Mouse (Mus musculus) CD4-positive naive resting alpha-beta T cell, adult 76 days (primary cell): Measurements from ENCODE around the gene Neu1. TPM values are rescaled to one million over a fixed set of nuclear protein-coding genes. Genes with fewer than 3 reads are reported as not detected.

Experiments
- total RNA-seq: library from RNA; stranded (reverse); gene quantifications from one replicate; pipeline ENCODE4 v1.2.4, GENCODE M21; 2023

The Neu1 gene
- total RNA-seq, result 44.2 TPM

GRCm38 (mm10) chr17:34931061-34931734 is at the start of gene Neu1:
Neu1 (plus strand) TSS chr17:34931253.

GRCm38 (mm10) chr17:34881683-34882310 is 49.3 kb upstream of the Neu1 start, which contains the start of gene Gm20547:
Gm20547 (minus strand) TSS chr17:34882042.

GRCm38 (mm10) chr17:34898160-34898586 is 32.9 kb upstream of the Neu1 start, which contains the start of the genes C2 and Ehmt2:
C2 (minus strand) TSS chr17:34898265.
Ehmt2 (plus strand) TSS chr17:34898469.

GRCm38 (mm10) chr17:34913930-34914665 is 17.0 kb upstream of the Neu1 start, which contains the start of gene Slc44a4:
Slc44a4 (plus strand) TSS chr17:34914466.

GRCm38 (mm10) chr17:34959130-34959778 is 28.2 kb downstream of the Neu1 start, which contains the start of gene Hspa1b:
Hspa1b (minus strand) TSS chr17:34959238.

GRCm38 (mm10) chr17:34969822-34970221 is 38.8 kb downstream of the Neu1 start, which contains the start of gene Gm20481:
Gm20481 (plus strand) TSS chr17:34969912.

GRCm38 (mm10) chr17:34972069-34972749 is 41.2 kb downstream of the Neu1 start, which contains the start of the genes Hspa1a and Hspa1l:
Hspa1a (minus strand) TSS chr17:34972156.
Hspa1l (plus strand) TSS chr17:34972703.

GRCm38 (mm10) chr17:34981690-34982180 is 50.7 kb downstream of the Neu1 start, which contains the start of gene Lsm2:
Lsm2 (plus strand) TSS chr17:34981862.

Other genes with a start within 250 kb of the Neu1 start
- 0.70 TPM for gene C4b, start 187.4 kb upstream of the Neu1 start, total RNA-seq
- not detected for gene Cyp21a1, start 126.7 kb upstream of the Neu1 start, total RNA-seq
- gene Stk19, start 94.3 kb upstream of the Neu1 start, total RNA-seq, result 55.8 TPM
- gene Dxo, start 94.2 kb upstream of the Neu1 start, total RNA-seq, result 86.0 TPM
- 121 TPM for gene Skiv2l, start 81.0 kb upstream of the Neu1 start, total RNA-seq
- gene Nelfe, start 80.9 kb upstream of the Neu1 start, total RNA-seq, result 22.0 TPM
- 0.64 TPM for gene Cfb, start 68.7 kb upstream of the Neu1 start, total RNA-seq
- gene Zbtb12, start 51.8 kb upstream of the Neu1 start, total RNA-seq, result 4.4 TPM
- gene Gm20547, start 49.2 kb upstream of the Neu1 start, total RNA-seq, result 0.38 TPM
- gene C2, start 33.0 kb upstream of the Neu1 start, total RNA-seq, result 1.6 TPM
- 113 TPM for gene Ehmt2, start 32.8 kb upstream of the Neu1 start, total RNA-seq
- gene Slc44a4, start 16.8 kb upstream of the Neu1 start, total RNA-seq, result not detected
- gene Hspa1b, start 28.0 kb downstream of the Neu1 start, total RNA-seq, result 97.6 TPM
- gene Gm20481, start 38.7 kb downstream of the Neu1 start, total RNA-seq, result not detected
- gene Hspa1a, start 40.9 kb downstream of the Neu1 start, total RNA-seq, result 57.4 TPM
- gene Hspa1l, start 41.5 kb downstream of the Neu1 start, total RNA-seq, result not detected
- 24.0 TPM for gene Lsm2, start 50.6 kb downstream of the Neu1 start, total RNA-seq
- gene Vars, start 69.7 kb downstream of the Neu1 start, total RNA-seq, result 85.0 TPM
- not detected for gene Vwa7, start 85.3 kb downstream of the Neu1 start, total RNA-seq
- gene Sapcd1, start 96.8 kb downstream of the Neu1 start, total RNA-seq, result 1.4 TPM
- 3.2 TPM for gene Msh5, start 115.5 kb downstream of the Neu1 start, total RNA-seq
- 137 TPM for gene Clic1, start 118.7 kb downstream of the Neu1 start, total RNA-seq
- 0.70 TPM for gene Ddah2, start 127.8 kb downstream of the Neu1 start, total RNA-seq
- not detected for gene Ly6g6c, start 134.1 kb downstream of the Neu1 start, total RNA-seq
- not detected for gene Mpig6b, start 134.9 kb downstream of the Neu1 start, total RNA-seq
- not detected for gene Ly6g6e, start 145.6 kb downstream of the Neu1 start, total RNA-seq
- gene Ly6g6d, start 146.8 kb downstream of the Neu1 start, total RNA-seq, result not detected
- not detected for gene Ly6g6f, start 154.4 kb downstream of the Neu1 start, total RNA-seq
- 60.6 TPM for gene Abhd16a, start 158.0 kb downstream of the Neu1 start, total RNA-seq
- gene Ly6g5c, start 177.0 kb downstream of the Neu1 start, total RNA-seq, result not detected
- 1.5 TPM for gene Ly6g5b, start 184.2 kb downstream of the Neu1 start, total RNA-seq
- 28.7 TPM for gene Gpank1, start 190.2 kb downstream of the Neu1 start, total RNA-seq
- gene Csnk2b, start 190.8 kb downstream of the Neu1 start, total RNA-seq, result 118 TPM
- 15.3 TPM for gene D17H6S53E, start 195.1 kb downstream of the Neu1 start, total RNA-seq
- not detected for gene Apom, start 200.8 kb downstream of the Neu1 start, total RNA-seq
- gene Bag6, start 203.9 kb downstream of the Neu1 start, total RNA-seq, result 487 TPM
- gene Prrc2a, start 233.6 kb downstream of the Neu1 start, total RNA-seq, result 292 TPM
- 8.6 TPM for gene Aif1, start 244.8 kb downstream of the Neu1 start, total RNA-seq